Mouse (Mus musculus) embryonic fibroblast, embryonic 13.5 days (primary cell): ENCODE measurements around the gene Bcl2l12.

Experiments used
- CTCF ChIP-seq: IDR thresholded peaks from 2 replicates; pipeline ENCODE4 v1.5.1; 2011; ENCODE audit warnings: mild to moderate bottlenecking, control low read depth, low read length, moderate library complexity, borderline replicate concordance; ENCODE audit not compliant: insufficient read depth
- POLR2A ChIP-seq: IDR thresholded peaks from 2 replicates; pipeline ENCODE4 v1.6.1; 2011; ENCODE audit warnings: low read depth, mild to moderate bottlenecking, control low read depth, low read length, moderate library complexity

DNA sequence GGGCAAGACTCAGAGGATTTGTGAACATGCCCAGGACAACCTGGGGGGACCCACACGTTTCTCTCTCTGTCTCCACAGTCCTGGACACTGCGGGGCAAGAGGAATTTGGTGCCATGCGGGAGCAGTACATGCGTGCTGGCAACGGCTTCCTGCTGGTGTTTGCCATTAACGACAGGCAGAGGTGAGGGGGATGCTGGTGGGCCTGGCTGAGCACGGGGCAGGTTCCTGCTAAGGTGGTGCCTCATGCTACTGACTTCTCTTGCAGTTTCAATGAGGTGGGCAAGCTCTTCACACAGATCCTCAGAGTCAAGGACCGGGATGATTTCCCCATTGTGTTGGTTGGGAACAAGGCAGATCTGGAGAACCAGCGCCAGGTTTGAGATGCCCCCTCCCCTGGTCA lies 21.7 kb upstream of the Bcl2l12 start:
- TF ChIP-seq CTCF (no peak), POLR2A (no peak)
